Mouse (Mus musculus) cortical plate, adult 2 months (tissue): Measurements from ENCODE around the gene Galk1.

ENCODE experiments used
- CTCF ChIP-seq: fragments of 200-500 bp; IDR thresholded peaks from 2 replicates; pipeline ENCODE4 v1.5.1; 2011; ENCODE audit warnings: mild to moderate bottlenecking, control low read depth, low read length; ENCODE audit not compliant: insufficient read depth; ENCODE audit errors: extremely low read depth
- POLR2A ChIP-seq: fragments of 200-500 bp; IDR thresholded peaks from 2 replicates; pipeline ENCODE4 v1.6.1; 2011; ENCODE audit warnings: mild to moderate bottlenecking, low read length, control low read depth; ENCODE audit not compliant: insufficient read depth; ENCODE audit errors: extremely low read depth

DNA sequence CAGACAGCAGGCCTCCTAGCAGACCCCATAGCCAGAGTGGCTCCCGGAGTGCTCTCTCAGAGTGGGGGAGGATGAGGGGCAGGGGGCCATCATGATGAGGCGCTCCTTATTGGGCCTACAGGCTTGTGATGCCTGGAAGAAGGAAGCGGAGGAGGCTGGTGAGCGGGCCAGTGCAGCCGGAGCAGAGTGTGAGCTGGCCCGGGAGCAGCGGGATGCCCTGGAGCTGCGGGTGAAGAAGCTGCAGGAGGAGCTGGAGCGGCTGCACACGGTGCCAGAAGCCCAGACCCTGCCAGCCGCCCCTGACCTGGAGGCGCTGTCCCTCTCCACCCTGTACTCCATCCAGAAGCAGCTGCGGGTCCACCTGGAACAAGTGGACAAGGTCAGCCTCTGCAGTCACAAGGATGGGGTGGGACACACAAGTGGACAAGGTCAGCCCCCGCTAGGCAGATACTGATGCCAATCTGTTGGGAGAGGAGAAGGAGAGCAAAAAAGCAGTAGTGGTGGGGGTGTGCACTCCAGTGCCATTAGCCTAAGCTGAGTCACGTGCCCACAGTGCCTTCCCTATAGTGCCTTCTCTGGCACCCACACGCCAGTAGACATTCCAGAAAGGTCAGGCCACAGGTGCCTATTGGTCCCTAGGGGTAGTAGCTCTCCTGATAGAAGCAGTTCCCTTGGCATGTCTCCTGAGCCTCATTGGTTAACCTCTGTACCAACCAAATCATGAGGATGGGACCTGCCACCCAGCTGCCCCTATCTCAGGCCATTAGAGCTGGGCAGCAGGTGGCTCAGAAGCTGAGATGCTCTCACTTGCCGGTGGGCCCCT lies 46.6 kb upstream of the Galk1 start:
- no peak for TF ChIP-seq POLR2A
- TF ChIP-seq CTCF = no peak
